Mouse (Mus musculus) erythroblast, embryonic 14.5 days (primary cell): ENCODE results near the gene Gm45713.

Experiments
- GATA1 ChIP-seq: IDR thresholded peaks from 2 replicates; pipeline ENCODE4 v1.6.1; 2012; ENCODE audit warnings: low read length, inconsistent platforms, mixed read lengths
- TAL1 ChIP-seq: IDR thresholded peaks from 3 replicates; pipeline ENCODE4 v1.6.1; 2012; ENCODE audit warnings: low read length, inconsistent platforms, mixed read lengths

- TF ChIP-seq TAL1 (no peak), GATA1 (no peak)
Measured at GRCm38 (mm10) chr7:45156206-45156605, 20.2 kb upstream of the Gm45713 start.
